Mouse (Mus musculus) liver, postnatal 0 days (tissue): ENCODE measurements around the gene Olfr160.

Experiments used
- CTCF ChIP-seq: sonication (generic); IDR thresholded peaks from 2 replicates; pipeline ENCODE4 v1.5.1; 2016; ENCODE audit warnings: antibody characterized with exemption, low read depth
- EP300 ChIP-seq: IDR thresholded peaks from 2 replicates; pipeline ENCODE4 v1.6.1; 2016; ENCODE audit warnings: antibody characterized with exemption, low read depth, mild to moderate bottlenecking

GRCm38 (mm10) chr9:37666045-37666444, 50.0 kb downstream of the Olfr160 start:
- TF ChIP-seq CTCF (no peak), EP300 (no peak)
